ENCODE assay signal across 36 mouse cellular contexts in the genomic region with DNA sequence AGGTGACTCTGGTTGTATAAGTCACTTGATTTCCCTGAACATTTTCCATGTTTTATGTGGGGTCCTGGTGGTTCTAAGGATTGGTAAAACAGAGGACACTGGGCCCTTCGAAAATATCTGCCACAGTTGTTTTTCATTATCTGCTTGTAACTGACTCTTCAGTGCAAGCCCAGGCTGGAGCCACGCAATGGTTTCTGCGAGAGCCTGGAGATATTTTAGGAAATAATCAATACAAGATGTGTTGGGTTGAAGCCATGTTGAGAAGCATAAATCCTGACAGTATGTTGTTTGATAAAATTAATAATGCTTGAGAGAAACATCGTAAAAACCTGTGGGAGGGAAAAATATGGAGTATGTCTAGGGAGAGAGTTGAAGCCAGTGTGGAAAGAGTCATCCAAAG. TPM values are rescaled to one million over a fixed set of nuclear protein-coding genes. Genes with fewer than 3 reads are reported as not detected.
DNase-seq lines count a peak whose midpoint lies in the region; ATAC-seq and TF ChIP-seq lines count a peak whose summit lies in the region.
"Had no signal": no experiment of that assay in that cellular context is flagged by ENCODE, and none has a peak within 500 bp of the region (broad histone marks: within the 10 kb centered on the region; RNA-seq: fewer than 3 reads in every experiment).

No protein-coding gene starts in this region.

- peak; percentile 68 for DNase-seq in limb, embryonic 14.5 days (ENCODE audit: low spot score)
- DNase-seq in limb, embryonic 10.5 days (ENCODE audit: low spot score), result no peak
- DNase-seq in forelimb bud, embryonic 11.5 days (ENCODE audit: low read depth, low spot score), result peak; percentile 43
- no peak for DNase-seq in adrenal gland, postnatal 14 days
- no peak for DNase-seq in layer of hippocampus, adult 18-20 months (ENCODE audit: low spot score in 2 of 2)
- no peak for DNase-seq in spleen, postnatal 36 days (ENCODE audit: low spot score in 2 of 2)
- DNase-seq: adrenal gland, postnatal 10 days; cerebellum, adult 11 months; cerebellum, adult 9-10 months; cerebellum, postnatal 36 days; heart, postnatal 10 days; kidney, adult 11 months; kidney, postnatal 25 days; liver, embryonic 13.5 days; lung, adult 18-20 months; right cerebral cortex, adult 18-20 months; thymus, postnatal 4 days had no signal

- H3K27ac ChIP-seq in limb, embryonic 14.5 days (replicated peaks; ENCODE audit: low read depth, low read length), result no peak overlapping the region
- no peak overlapping the region for H3K27ac ChIP-seq in limb, embryonic 10.5 days
- 0 out of 2 replicates have a peak overlapping the region, but pooled peaks have one; percentile 11 for H3K27ac ChIP-seq in embryonic facial prominence, embryonic 12.5 days
- H3K27ac ChIP-seq: heart, embryonic 13.5 days; hindbrain, embryonic 10.5 days; hindbrain, embryonic 15.5 days; layer of hippocampus, adult 2 months; left cerebral cortex, adult 2 months; limb, embryonic 13.5 days; liver, embryonic 13.5 days; macrophage; midbrain, embryonic 10.5 days; midbrain, embryonic 15.5 days had no signal

- no peaks in the 10 kb centered on the region for H3K36me3 ChIP-seq in limb, embryonic 14.5 days (ENCODE audit: control insufficient read depth, insufficient read depth, low read length)
- H3K36me3 ChIP-seq in limb, embryonic 10.5 days, result no peaks in the 10 kb centered on the region
- H3K36me3 ChIP-seq in embryonic facial prominence, embryonic 12.5 days, result no peaks in the 10 kb centered on the region
- H3K36me3 ChIP-seq: heart, embryonic 13.5 days; hindbrain, embryonic 10.5 days; hindbrain, embryonic 15.5 days; limb, embryonic 13.5 days; liver, embryonic 13.5 days; midbrain, embryonic 10.5 days; midbrain, embryonic 15.5 days had no signal

- no peak overlapping the region for H3K4me2 ChIP-seq in limb, embryonic 14.5 days (replicated peaks; ENCODE audit: low read depth, low read length, severe bottlenecking)
- H3K4me2 ChIP-seq in embryonic facial prominence, embryonic 12.5 days (replicated peaks), result no peak overlapping the region
- H3K4me2 ChIP-seq: heart, embryonic 13.5 days; hindbrain, embryonic 15.5 days; limb, embryonic 13.5 days; liver, embryonic 13.5 days; midbrain, embryonic 15.5 days had no signal

- no peaks in the 10 kb centered on the region for H3K27me3 ChIP-seq in limb, embryonic 14.5 days (ENCODE audit: control insufficient read depth, insufficient read depth, low read length)
- H3K27me3 ChIP-seq in limb, embryonic 10.5 days (ENCODE audit: low read depth, poor library complexity, severe bottlenecking), result no peaks in the 10 kb centered on the region
- H3K27me3 ChIP-seq in embryonic facial prominence, embryonic 12.5 days, result no peaks in the 10 kb centered on the region
- H3K27me3 ChIP-seq: hindbrain, embryonic 15.5 days; limb, embryonic 13.5 days; liver, embryonic 13.5 days; midbrain, embryonic 15.5 days had no signal

- peak; percentile 41; the same call in 1 of the 2 replicates for ATAC-seq in limb, embryonic 14.5 days (ENCODE audit: low FRiP score, low read depth)
- ATAC-seq in embryonic facial prominence, embryonic 12.5 days (ENCODE audit: insufficient number of reproducible peaks, insufficient read depth, low FRiP score, low TSS enrichment), result no peak
- ATAC-seq: forebrain, embryonic 14.5 days; inflammation-experienced regulatory T-cells, adult 6 months; lung, postnatal 0 days; midbrain, embryonic 15.5 days had no signal

- WGBS in limb, embryonic 14.5 days, result 29% methylated on average over 4 of the region's 4 CpGs
- WGBS in limb, embryonic 10.5 days, result 46% methylated on average over 4 of the region's 4 CpGs
- 37% methylated on average over 4 of the region's 4 CpGs for WGBS in embryonic facial prominence, embryonic 12.5 days

- H3K4me1 ChIP-seq in limb, embryonic 14.5 days (ENCODE audit: control insufficient read depth, insufficient read depth, low read length), result no peaks in the 10 kb centered on the region
- H3K4me1 ChIP-seq in limb, embryonic 10.5 days, result peaks cover 17% of the 10 kb centered on the region
- H3K4me1 ChIP-seq in embryonic facial prominence, embryonic 12.5 days, result peaks cover 6% of the 10 kb centered on the region
- H3K4me1 ChIP-seq: heart, embryonic 13.5 days; hindbrain, embryonic 15.5 days; liver, embryonic 13.5 days; midbrain, embryonic 10.5 days; midbrain, embryonic 15.5 days had no signal

- no peak overlapping the region for H3K4me3 ChIP-seq in limb, embryonic 14.5 days (replicated peaks; ENCODE audit: low read length)
- no peak overlapping the region for H3K4me3 ChIP-seq in limb, embryonic 10.5 days
- no peak overlapping the region for H3K4me3 ChIP-seq in embryonic facial prominence, embryonic 12.5 days
- H3K4me3 ChIP-seq: heart, embryonic 13.5 days; hindbrain, embryonic 10.5 days; hindbrain, embryonic 15.5 days; layer of hippocampus, adult 2 months; left cerebral cortex, adult 2 months; limb, embryonic 13.5 days; liver, embryonic 13.5 days; midbrain, embryonic 10.5 days; midbrain, embryonic 15.5 days had no signal

- no peak for TF ChIP-seq POLR2A in limb, embryonic 14.5 days (IDR thresholded peaks at IDR 0.05; ENCODE audit: borderline replicate concordance, extremely low read depth, insufficient read depth, insufficient read length)

- H3K9me3 ChIP-seq in limb, embryonic 14.5 days (ENCODE audit: control insufficient read depth, low read length), result no peaks in the 10 kb centered on the region
- H3K9me3 ChIP-seq in limb, embryonic 10.5 days (replicated peaks), result no peaks in the 10 kb centered on the region
- H3K9me3 ChIP-seq in embryonic facial prominence, embryonic 12.5 days, result no peaks in the 10 kb centered on the region
- H3K9me3 ChIP-seq: heart, embryonic 13.5 days; hindbrain, embryonic 10.5 days; hindbrain, embryonic 15.5 days; limb, embryonic 13.5 days; liver, embryonic 13.5 days; midbrain, embryonic 10.5 days; midbrain, embryonic 15.5 days had no signal

- no peak overlapping the region for H3K9ac ChIP-seq in limb, embryonic 14.5 days (ENCODE audit: low read depth, low read length, severe bottlenecking)
- no peak overlapping the region for H3K9ac ChIP-seq in embryonic facial prominence, embryonic 12.5 days
- H3K9ac ChIP-seq: heart, embryonic 13.5 days; hindbrain, embryonic 15.5 days; limb, embryonic 13.5 days; liver, embryonic 13.5 days; midbrain, embryonic 15.5 days had no signal

RNA-seq across cellular contexts. Expression of a gene that starts 25.7 kb away (rescaled TPM):
- polyA plus RNA-seq in limb, embryonic 14.5 days (2012; rRNA removed), result 0.04 and 0.13 TPM in 2 replicates
- polyA plus RNA-seq in limb, embryonic 14.5 days (2014; fragmentation: Nextera tagmentation; extraction: Ambion mirVana), result 0.12 TPM in 1 of 2 replicates, not detected in the other
- 0.20 and 0.31 TPM in 2 replicates for polyA plus RNA-seq in limb, embryonic 10.5 days (2016; fragmentation: Nextera tagmentation; extraction: Ambion mirVana)
- 0.13 and 0.14 TPM in 2 replicates for polyA plus RNA-seq in embryonic facial prominence, embryonic 12.5 days (2016; fragmentation: Nextera tagmentation; extraction: Ambion mirVana)
- 0.23 and 0.48 TPM in 2 replicates for total RNA-seq in adrenal gland, postnatal 14 days (2021)
- total RNA-seq in layer of hippocampus, adult 18-20 months (2021), result not detected
- total RNA-seq: heart, adult 8-10 months; layer of hippocampus, adult 2 months; layer of hippocampus, postnatal 14 days; left cerebral cortex, adult 2 months; left cerebral cortex, postnatal 25 days had no signal
- polyA plus RNA-seq: C2C12; forebrain, embryonic 14.5 days; hindbrain, embryonic 15.5 days; liver, embryonic 13.5 days; macrophage had no signal

RNA-seq across cellular contexts. Expression of a gene that starts 32.7 kb away (rescaled TPM):
- 22.0 and 28.4 TPM in 2 replicates for polyA plus RNA-seq in limb, embryonic 14.5 days (2012; rRNA removed)
- 17.3 and 22.2 TPM in 2 replicates for polyA plus RNA-seq in limb, embryonic 14.5 days (2014; fragmentation: Nextera tagmentation; extraction: Ambion mirVana)
- 112 and 126 TPM in 2 replicates for polyA plus RNA-seq in limb, embryonic 10.5 days (2016; fragmentation: Nextera tagmentation; extraction: Ambion mirVana)
- 69.4 and 71.8 TPM in 2 replicates for polyA plus RNA-seq in embryonic facial prominence, embryonic 12.5 days (2016; fragmentation: Nextera tagmentation; extraction: Ambion mirVana)
- total RNA-seq in adrenal gland, postnatal 14 days (2021), result 6.0 and 7.3 TPM in 2 replicates
- total RNA-seq in layer of hippocampus, adult 18-20 months (2021), result under 1 TPM; 0.20 to 0.35 TPM
- total RNA-seq: gastrocnemius, adult 8-10 months; neutrophil, adult 5-6 weeks had no signal

Comparison
In these comparisons a context has a peak if more than half of its experiments do, and no peak if none do; other contexts are left out.
1. DNase-seq: peak in limb, embryonic 14.5 days (single experiment) and forelimb bud, embryonic 11.5 days (single experiment); none in limb, embryonic 10.5 days (single experiment), adrenal gland, postnatal 14 days (single experiment), layer of hippocampus, adult 18-20 months (0 of 2) and spleen, postnatal 36 days (0 of 2).